Mouse (Mus musculus) right cerebral cortex, postnatal 10 days (tissue): ENCODE measurements around the gene Bmp2k.
A peak's percentile ranks its signal among the peaks of the same experiment; 100 is the strongest.

ENCODE experiments used
- DNase-seq, 2 experiments: peaks; one replicate each; pipeline ENCODE4 v3.0.0; 2021; ENCODE audit warnings: low spot score in 2 of 2

Gene Bmp2k

DNA sequence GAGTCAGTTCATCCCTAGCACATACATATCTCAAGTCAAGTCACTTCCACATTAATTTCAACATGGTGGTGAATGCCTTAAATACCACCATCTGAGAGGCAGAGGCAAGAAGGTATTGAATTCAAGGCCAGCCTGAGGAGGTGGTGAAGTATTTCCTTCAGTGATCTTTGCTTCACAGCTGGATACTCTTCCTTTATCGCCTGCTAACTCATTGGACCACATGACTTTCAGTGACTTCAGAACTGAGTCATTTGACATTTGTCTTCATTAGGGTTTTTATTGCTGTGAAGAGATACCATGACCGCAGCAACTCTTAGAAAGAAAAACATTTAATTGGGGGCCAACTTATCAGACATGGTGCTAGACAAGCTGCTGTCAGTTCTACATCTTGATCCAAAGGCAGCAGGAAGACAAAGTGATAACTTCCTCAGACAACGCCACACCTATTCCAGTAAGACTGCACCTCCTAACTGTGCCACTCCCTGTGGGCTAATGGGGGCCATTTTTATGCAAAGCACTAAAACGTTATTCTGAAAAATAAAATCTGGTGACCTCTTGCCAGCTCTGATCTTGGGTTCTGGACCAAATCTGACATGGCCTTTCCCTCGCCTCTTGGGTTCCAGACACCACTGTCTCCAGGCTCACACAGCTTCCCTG is 24.9 kb upstream of the Bmp2k start:
- no peak for DNase-seq

DNA sequence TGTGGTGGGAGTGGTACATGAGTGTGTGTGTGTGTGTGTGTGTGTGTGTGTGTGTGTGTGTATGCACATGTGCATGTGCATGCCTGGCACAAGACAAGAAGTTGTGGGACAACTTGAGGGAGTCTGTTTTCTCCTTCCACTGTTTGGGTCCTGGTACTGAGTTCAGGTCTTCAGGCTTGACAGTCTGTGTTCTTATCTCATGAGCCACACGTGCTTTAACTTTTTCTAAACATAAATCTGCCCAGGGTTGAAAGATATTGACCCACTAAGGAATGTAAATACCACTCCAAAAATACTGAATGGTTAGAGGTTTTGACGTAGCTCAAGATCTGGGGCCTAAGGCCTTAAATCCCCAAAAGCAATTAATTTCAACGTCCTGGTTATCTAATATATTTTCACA is 23.8 kb upstream of the Bmp2k start:
- no peak for DNase-seq

DNA sequence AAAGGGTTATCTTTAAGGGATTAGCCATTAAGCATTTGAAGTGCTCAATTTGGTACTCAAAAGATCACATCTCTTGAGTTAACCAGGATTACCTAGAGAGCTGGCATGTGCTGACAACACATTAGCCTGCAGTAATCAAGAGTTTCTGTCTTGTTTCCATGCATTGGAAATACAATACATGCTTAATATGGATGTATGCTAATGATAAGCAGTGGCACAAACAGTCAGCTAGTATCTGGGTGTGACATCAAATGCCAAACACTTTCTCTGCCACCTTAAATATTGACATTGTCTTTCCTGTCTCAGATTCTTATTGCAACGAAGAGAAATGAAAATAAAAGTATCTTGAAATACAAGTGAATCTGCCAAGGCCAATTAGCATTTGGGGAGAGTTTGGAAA is 22.8 kb upstream of the Bmp2k start:
- DNase-seq, result no peak

DNA sequence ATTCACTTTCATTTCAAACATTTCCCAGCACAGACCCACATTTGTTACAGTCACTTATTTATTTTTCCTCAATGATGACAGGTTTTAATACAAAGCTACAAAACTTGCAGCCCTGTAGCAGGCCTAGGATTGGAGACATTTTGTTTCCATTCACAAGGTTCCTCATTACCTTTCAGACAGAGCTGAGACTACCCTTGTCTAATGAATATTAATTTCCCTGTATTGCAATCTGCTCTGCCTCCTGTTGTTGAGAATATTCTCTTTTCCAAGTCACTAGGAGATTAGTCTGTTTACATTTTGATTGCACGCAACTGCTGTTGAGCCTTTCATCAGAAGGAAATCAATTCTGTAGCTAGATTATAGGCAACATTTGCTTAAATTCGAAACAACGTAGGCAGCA is 22.4 kb upstream of the Bmp2k start:
- no peak for DNase-seq

DNA sequence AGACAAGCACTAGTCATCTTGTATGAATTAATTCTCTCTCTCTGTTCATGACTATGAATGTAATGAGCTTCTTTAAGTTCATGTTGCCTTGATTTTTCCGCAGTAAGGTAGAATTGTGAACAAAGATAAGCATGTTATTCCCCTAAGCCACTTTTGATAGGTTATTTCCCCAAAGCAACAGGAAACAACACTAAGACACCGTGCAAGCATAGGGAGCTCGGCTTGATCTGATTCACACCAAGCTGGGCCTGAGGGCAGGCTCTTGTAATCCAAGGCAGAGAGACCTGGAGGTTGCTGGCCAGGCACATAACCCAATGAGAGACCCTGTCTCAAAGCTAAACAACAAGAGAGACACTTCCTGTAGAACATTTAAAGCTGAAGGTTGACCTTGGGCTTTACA is 21.3 kb upstream of the Bmp2k start:
- no peak for DNase-seq

DNA sequence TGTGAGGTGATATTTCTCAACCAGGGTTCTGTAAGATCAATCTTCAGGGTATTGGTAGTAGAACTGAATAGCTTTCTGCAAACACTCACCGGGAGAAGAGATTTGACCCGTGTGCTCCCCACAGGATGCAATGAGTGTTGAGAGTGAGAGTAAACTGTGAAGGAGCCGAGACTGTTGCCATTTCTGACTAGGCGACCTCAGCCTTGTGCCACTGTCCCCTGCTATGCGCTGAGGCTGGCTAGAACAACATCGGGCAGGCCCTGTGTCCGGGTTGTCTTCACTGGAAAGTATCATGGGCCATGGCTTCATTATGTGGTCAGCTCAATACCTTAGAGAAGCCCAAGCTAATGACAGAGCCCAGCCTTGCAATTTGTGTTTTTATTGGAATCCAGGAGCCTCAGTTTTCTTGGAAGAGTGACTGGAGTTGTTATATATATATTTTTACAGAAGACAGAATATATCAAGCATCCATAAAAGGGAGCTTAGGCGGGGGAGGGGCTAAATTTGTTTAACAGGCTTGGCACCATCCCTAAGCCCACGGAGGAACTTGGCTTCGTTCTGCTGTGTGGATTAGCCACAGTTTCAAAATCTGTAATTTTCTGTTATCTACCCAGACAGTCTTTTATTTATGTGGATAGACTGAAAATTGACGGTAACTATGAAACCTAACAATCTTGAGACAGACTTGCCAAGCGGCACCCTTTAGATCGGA is 18.0 kb upstream of the Bmp2k start:
- DNase-seq, result peak; percentile 63 to 66

DNA sequence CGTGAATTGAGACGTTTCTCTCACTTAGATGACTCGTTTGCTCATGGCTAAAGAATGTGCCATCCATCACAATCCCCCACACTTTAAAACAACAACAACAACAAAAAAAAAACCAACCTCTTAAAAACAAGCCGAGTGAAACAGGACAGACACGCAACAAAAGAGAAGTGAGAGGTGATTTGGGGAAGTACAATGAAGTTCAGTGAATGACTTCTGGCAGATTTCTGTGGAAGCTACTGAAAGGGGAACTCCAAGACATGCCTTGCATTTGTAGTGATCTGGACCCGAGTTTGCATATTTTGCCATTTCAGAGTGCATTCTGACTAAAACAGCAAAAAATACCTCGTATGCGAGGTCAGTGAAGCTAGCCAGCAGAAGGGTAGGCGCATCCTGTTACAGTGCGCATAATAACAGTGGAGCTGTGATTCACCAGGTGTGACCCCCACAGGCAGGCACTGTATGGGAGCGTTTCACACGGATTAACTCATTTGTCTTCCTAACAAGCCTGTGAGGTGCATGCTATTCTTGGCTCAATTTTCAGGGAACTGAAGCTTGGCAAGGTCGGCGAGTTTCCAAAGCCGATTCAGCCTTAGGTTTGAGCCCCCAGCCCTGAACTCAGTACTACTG is 17.4 kb upstream of the Bmp2k start:
- no peak for DNase-seq

DNA sequence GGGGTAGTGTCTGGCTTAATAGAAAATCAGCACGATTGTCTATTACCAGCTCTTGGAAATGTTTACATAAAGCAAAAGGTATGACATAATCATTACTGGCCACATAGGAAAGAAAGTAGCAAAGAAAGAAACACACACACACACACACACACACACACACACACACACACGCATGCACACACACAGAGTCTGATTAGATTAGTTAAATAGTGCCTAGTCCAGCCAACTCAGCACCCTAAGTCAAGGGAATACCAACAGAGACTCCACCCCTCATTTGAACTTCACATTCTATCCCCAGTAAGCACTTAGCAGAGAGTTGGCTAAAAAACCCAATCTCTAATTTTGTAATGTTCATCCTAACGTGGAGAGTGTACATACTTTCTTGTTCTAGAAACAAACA is 15.5 kb upstream of the Bmp2k start:
- DNase-seq, result no peak

DNA sequence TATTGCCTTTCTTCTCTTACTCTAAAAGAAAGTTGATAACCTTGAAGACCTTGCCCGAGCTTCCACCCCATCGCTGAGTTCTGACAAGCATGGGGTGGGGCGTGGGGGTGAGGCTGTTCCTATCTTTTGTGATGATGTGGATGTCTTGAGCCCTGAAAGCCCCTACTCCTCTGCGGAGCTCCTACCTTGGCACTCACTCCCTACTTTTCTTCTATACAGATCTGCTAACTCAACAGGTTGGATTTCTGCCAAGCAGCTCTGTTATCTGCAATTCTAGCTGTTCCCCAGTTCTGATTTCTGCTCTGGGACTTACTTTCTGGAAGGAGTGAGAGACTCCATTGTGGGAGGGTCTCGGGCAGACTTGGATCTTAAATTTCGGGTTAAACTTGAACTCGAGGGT is 14.3 kb upstream of the Bmp2k start:
- DNase-seq, result no peak

DNA sequence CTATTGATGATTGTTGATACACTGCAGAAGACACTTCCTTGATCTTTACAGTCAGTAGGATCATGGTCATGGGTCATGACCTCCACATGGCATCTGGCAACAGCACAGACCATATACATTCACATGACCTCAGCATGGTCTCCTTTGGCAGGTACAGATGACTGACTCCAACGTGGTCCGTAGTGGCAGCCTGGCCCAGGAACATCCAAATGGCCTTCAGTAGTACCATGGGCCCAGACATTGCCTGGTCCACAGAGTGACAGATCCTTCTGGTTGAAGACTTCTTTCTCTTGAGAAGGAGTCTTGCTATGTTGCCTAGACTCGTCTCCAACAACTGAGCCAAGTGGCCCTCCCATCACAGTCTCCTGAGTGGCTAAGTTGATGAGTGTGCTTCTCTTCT is 10.6 kb upstream of the Bmp2k start:
- no peak for DNase-seq

DNA sequence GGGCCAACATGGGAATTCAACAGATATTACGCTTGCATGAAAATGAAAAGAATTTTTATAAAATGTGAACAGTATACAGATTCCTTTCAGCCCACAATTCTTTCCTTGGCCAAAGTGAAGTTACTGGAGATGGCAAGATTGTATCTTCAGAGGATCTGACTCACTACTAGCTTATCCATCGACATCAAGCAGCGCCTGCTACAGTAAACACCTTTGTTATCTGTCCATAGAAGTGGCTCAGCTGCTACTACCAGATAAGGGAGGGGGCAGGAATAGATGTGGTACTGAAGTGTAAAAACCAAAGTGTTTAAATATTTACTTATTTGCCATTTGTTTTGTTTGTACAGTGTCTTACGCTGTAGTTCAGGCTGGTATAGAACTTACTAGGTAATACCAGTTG is 8.6 kb upstream of the Bmp2k start:
- no peak for DNase-seq

DNA sequence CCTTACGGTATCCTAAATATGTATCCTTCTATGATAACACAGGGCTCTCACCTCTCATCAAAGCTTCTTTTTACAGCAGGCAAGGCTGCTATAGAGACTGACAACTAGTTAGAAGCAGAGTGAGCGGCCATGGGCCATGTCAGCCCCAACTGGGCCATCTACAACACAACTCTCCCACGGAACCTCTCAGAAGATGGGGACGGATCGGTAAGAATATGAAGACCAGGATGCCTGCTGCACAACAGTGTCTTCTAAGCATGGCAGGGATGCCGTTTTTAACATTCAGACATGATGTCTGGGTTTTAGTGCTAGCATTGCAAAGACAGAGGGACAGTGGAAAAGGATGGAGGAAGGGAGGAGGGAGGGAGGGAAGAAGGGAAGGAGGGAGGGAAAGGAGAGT is 6.3 kb upstream of the Bmp2k start:
- DNase-seq, result no peak

DNA sequence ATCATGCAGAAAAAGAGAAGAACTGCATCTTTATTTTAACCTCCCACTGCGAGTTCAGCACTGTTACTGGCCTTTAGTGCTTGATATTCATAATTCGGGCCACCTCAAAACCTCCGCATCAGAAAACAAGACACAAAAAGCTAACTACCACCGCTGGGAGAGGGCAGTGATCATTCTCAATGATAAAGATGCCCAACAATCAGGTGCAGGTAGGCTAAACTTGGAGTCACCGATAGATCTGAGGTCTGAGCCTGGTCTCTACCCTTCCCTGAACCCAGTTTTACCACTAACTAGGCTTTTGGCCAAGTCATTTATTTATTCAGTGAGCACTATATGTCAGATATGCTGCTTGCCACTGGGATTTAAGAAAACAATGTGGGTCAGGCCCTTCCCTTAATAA is 4.8 kb upstream of the Bmp2k start:
- DNase-seq, result no peak

DNA sequence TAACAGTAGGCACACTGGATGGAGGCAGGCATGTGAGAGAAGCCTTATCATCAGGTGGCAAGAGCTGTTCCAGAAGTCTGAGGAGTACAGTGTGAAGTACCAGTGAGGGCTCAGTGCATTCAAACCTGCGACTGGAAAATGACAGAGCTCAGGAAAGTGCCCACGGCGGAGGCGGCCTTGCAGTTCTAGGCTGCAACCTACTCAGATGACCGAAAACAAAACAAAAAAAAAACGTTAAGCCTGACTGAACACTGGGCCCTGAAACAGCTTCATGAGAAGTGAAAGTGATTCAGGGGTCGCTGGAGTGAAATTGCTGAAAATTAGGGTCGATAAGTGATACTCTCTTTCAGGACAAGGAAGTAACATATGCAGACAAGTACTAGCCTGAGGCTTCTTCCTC is 4.4 kb upstream of the Bmp2k start:
- no peak for DNase-seq

DNA sequence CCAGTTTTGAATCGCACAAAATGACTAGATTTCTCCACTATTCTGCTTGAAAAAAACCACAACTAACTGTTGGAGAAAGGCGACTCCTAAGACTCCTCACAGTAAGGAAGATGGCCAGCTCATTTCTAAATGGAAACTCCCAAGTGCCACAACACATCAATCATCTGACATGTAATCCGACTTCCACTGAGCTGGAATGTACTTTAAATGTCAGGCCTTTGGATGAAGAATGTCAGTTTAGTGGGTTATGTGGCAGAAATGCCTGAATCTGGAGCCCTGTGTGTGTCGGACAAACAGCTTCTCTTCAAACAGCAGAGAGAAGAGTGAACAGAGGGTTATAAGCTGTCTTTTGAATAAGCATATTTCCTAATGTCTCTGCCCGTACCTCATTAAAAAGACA is 1.7 kb upstream of the Bmp2k start:
- no peak for DNase-seq

DNA sequence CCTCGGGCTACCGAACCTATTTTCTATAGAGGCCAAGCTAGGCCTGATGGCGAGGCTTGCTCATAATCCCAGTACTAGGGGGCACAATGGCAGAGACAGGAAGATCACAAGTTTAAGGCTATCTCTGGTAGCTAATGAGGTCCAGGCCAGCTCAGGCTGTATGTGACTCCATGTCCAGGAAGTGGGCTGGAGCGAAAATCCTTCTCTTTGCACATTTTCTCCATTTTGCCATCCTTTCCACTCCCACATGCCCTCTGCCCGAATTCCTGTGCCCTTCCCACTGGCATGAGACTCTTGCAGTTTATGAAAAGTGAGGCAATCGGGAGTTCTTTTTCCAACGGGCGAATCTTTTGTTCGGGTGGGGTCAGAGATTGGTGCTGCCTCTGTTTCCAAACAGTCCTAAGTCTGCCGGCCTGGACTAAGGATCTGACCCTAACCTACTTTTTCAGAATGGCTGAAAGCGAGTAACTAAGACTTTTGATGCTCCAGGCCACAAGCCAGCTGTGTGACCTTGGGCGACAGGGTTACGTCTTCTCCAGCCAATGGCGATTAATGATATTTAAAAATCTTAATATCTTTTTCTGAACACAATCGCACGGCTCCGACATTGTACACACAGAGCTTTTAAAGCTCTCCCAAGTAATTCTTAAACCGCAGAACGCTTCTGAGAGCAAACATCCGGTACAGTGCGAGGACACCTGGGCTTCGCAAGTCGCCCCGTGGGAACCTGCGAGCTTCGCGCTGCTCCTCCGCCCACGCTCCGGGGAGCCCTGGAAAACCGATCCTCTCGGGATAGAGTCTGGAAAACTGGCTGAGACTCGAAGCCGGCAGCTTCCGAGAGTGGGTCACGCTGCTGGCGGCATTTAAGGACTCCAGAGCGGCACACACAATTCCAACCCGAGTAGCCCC is 834 bp upstream of the Bmp2k start:
- no peak for DNase-seq

DNA sequence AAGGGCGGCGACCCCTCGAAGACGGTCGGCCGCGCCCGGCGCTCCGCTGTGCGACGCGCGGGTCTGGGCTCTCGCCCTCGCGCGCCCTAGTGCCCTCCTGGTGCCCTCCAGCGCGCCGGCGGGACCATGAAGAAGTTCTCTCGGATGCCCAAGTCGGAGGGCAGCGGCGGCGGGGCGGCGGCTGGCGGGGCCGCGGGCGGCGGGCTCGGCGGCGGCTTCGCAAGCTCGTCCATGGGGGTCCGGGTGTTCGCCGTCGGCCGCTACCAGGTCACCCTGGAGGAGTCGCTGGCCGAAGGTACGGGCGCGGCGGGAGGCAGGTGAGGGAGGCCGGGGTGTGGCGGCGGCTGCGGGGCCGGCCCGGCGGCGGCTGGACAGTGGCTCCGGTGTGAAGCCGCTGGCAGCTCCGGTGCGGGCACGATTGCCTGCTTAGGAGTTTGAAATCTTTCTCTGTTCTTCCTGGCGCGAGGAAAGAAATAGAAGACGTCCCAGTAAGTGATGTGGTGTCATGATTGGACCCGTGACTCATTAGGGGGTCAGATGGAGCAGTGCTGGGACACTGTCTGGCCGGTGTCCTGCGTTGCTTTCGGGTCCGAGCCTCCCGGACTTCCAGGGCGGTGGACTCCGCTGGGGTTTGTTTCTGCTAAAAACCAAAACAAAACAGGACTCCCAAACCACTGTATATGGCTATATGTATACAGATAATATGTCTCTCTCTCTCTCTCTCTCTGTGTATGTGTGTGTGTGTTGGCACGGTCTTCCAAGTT is 495 bp downstream of the Bmp2k start:
- peak; percentile 47 to 50 for DNase-seq

DNA sequence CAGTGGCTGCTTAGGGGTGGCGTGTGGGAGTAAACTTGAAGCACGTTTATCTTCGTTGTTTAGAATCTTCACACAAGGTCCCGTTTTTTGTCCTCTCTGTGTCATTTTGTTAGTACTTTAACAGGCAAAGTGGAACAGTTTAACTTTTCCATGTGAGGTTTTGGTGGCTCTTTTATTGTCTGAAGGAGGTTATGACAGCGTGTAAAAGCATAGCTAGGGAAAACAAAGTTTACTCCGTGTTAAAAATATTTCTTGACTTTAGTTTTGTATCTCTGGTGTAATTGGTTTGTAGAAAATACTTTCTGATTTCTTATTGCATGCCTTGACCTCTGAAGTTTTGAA is 1.0 kb downstream of the Bmp2k start:
- no peak for DNase-seq

DNA sequence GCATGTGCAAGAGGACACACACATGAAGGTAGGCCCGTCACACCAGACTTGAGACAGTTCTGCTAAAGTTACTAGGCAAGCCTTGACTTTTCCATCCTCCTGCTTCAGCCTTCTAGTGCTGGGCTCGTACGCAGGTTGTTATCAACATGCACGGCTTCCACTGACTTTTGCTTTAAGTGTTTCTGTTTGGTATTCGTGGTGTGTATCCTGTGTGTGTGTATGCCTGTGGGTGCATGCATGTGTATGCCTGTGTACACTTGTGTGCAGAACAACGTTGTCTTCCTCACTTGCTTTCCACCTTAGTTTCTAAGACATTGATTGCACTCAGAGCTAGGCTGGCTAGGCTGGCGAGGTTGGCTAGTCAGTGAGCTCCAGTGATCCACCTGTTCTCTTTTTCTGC is 2.1 kb downstream of the Bmp2k start:
- peak in 1 of 2 experiments; percentile 20 for DNase-seq

DNA sequence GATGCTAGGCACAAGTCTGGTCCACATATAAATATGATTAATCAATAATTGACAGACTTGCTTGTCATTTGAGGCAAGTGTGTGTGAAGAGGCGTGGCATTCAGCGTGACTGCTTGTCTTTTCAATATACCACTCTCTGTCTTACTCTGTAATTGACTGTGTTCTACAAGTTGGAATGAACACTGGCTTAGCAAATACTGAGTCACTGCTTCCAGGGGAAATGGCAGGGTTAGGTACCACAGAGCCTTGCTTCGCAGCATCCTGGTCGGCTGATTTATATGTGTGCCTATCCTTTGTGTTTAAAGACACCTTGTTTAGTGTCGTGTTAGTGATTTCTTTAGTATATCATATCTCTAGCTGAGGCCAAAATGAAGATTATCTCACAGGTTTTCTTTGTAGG is 3.0 kb downstream of the Bmp2k start:
- no peak for DNase-seq

DNA sequence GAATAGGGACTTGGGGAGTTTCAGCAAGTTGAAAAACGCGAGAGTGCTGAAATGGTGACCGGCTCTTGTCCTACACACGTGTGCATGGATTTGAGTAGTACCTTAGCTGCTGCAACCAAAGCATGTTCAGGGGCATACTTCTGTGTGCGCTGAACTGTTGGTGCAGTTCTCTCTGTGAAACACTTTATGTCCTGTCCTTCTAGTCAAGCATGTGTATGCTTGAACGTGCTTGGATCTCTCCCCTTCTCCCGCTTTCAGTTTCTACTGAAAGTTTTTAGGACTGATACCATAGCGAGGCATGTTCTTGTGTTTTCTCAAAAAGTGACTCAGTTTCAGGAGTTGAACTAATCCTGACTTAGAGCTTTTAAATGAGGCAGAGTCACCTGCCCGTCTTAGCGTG is 3.7 kb downstream of the Bmp2k start:
- no peak for DNase-seq

DNA sequence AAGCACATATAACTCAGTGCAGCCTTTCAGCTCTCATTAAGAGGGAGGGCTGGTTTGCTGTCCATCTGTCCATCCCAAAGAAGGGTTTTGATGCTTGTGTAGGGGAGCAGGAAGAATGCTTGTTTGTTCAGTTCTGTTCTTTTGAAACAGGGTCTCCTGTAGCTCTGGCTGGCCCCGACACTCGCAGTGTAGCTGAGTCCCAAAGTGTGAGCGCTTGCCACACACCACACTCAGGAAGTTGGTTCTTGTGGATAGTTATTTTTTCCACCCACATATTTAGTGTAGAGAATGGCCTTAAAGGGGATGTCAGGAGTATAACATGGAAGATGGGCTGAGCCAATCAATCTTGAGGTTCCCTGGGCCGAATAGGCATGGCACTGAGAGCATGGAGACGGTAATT is 4.1 kb downstream of the Bmp2k start:
- DNase-seq, result no peak
